Mouse (Mus musculus): ENCODE measurements around the gene Ahnak2. TPM values are rescaled to one million over a fixed set of nuclear protein-coding genes. Genes with fewer than 3 reads are reported as not detected.

The Ahnak2 gene
- polyA plus RNA-seq (2017; shearing (Covaris generic)) = not detected

GRCm38 (mm10) chr12:112801864-112802846, at the start of gene Ahnak2:
TSS of gene Ahnak2 (minus strand) at chr12:112802657.

GRCm38 (mm10) chr12:112829244-112829864, 26.9 kb upstream of the Ahnak2 start, which contains the start of gene Cdca4:
TSS of gene Cdca4 (minus strand) at chr12:112829423.

GRCm38 (mm10) chr12:112808587-112809364, 6.3 kb upstream of the Ahnak2 start, which contains the start of gene Clba1:
TSS of gene Clba1 (plus strand) at chr12:112808937.

GRCm38 (mm10) chr12:112760154-112760926, 42.1 kb downstream of the Ahnak2 start, which contains the start of gene Pld4:
TSS of gene Pld4 (plus strand) at chr12:112760655.

Other genes starting within 250 kb of the Ahnak2 start
- gene Inf2, start 213.9 kb downstream of the Ahnak2 start, polyA plus RNA-seq (2017; shearing (Covaris generic)) = 9.2 TPM
- gene Adssl1, start 182.6 kb downstream of the Ahnak2 start, polyA plus RNA-seq (2017; shearing (Covaris generic)) = 0.32 TPM
- 26.9 TPM for gene Siva1, start 158.0 kb downstream of the Ahnak2 start, polyA plus RNA-seq (2017; shearing (Covaris generic))
- gene Akt1, start 127.8 kb downstream of the Ahnak2 start, polyA plus RNA-seq (2017; shearing (Covaris generic)) = 102 TPM
- 3.8 TPM for gene Zbtb42, start 123.8 kb downstream of the Ahnak2 start, polyA plus RNA-seq (2017; shearing (Covaris generic))
- 9.9 TPM for gene Cep170b, start 82.2 kb downstream of the Ahnak2 start, polyA plus RNA-seq (2017; shearing (Covaris generic))
- not detected for gene Pld4, start 42.0 kb downstream of the Ahnak2 start, polyA plus RNA-seq (2017; shearing (Covaris generic))
- not detected for gene Clba1, start 6.3 kb upstream of the Ahnak2 start, polyA plus RNA-seq (2017; shearing (Covaris generic))
- gene Cdca4, start 26.8 kb upstream of the Ahnak2 start, polyA plus RNA-seq (2017; shearing (Covaris generic)) = 44.3 TPM
- 266 TPM for gene Gpr132, start 65.6 kb upstream of the Ahnak2 start, polyA plus RNA-seq (2017; shearing (Covaris generic))
- gene Jag2, start 127.1 kb upstream of the Ahnak2 start, polyA plus RNA-seq (2017; shearing (Covaris generic)) = 2.6 TPM
- 43.2 TPM for gene Nudt14, start 139.5 kb upstream of the Ahnak2 start, polyA plus RNA-seq (2017; shearing (Covaris generic))
- gene Btbd6, start 173.8 kb upstream of the Ahnak2 start, polyA plus RNA-seq (2017; shearing (Covaris generic)) = 85.5 TPM
- gene Brf1, start 198.0 kb upstream of the Ahnak2 start, polyA plus RNA-seq (2017; shearing (Covaris generic)) = 274 TPM
- gene Pacs2, start 211.9 kb upstream of the Ahnak2 start, polyA plus RNA-seq (2017; shearing (Covaris generic)) = 44.0 TPM

All from naive thymus-derived CD4-positive, alpha-beta T cell, adult 5 months (primary cell).